Mouse (Mus musculus) 416B (cell line): Measurements from ENCODE around the gene Unc13a.
A peak's percentile ranks its signal among the peaks of the same experiment; 100 is the strongest.
"Not testable (repeated sequence)": the region's sequence is repeated elsewhere in the genome, so short reads cannot be mapped to it uniquely, and the experiment has no call there.

Experiments used
- DNase-seq: peaks from one replicate; pipeline ENCODE4 v3.0.0; 2011; ENCODE audit warnings: low read depth

Gene Unc13a

GRCm38 (mm10) chr8:71671549-71671965, at the start of gene Unc13a:
Gene Unc13a (minus strand): TSS chr8:71671757.
- DNase-seq, result peak; percentile 89

GRCm38 (mm10) chr8:71719928-71720457, 48.4 kb upstream of the Unc13a start:
- no peak for DNase-seq

- DNase-seq, result no peak
Measured at GRCm38 (mm10) chr8:71719218-71719617, 47.7 kb upstream of the Unc13a start.

GRCm38 (mm10) chr8:71718252-71718651, 46.7 kb upstream of the Unc13a start:
- DNase-seq, result no peak

- no peak for DNase-seq
Measured at GRCm38 (mm10) chr8:71717096-71717495, 45.5 kb upstream of the Unc13a start.

GRCm38 (mm10) chr8:71716561-71717053, 45.0 kb upstream of the Unc13a start:
- DNase-seq, result no peak

- no peak for DNase-seq
Measured at GRCm38 (mm10) chr8:71715531-71715930, 44.0 kb upstream of the Unc13a start.

- no peak for DNase-seq
Measured at GRCm38 (mm10) chr8:71711574-71711973, 40.0 kb upstream of the Unc13a start.

GRCm38 (mm10) chr8:71709800-71710446, 38.4 kb upstream of the Unc13a start:
- DNase-seq, result peak; percentile 75

- no peak for DNase-seq
Measured at GRCm38 (mm10) chr8:71709134-71709799, 37.7 kb upstream of the Unc13a start.

- DNase-seq, result peak; percentile 76
Measured at GRCm38 (mm10) chr8:71707874-71708273, 36.3 kb upstream of the Unc13a start.

- DNase-seq, result not testable (repeated sequence)
Measured at GRCm38 (mm10) chr8:71703400-71703799, 31.8 kb upstream of the Unc13a start.

GRCm38 (mm10) chr8:71702923-71703322, 31.4 kb upstream of the Unc13a start:
- DNase-seq, result no peak

- no peak for DNase-seq
Measured at GRCm38 (mm10) chr8:71702087-71702432, 30.5 kb upstream of the Unc13a start.

- no peak for DNase-seq
Measured at GRCm38 (mm10) chr8:71701414-71702086, 30.0 kb upstream of the Unc13a start, which contains the start of gene B3gnt3. Gene B3gnt3 (minus strand): TSS chr8:71701789.

GRCm38 (mm10) chr8:71700493-71701269, 29.1 kb upstream of the Unc13a start:
- no peak for DNase-seq

GRCm38 (mm10) chr8:71695456-71695855, 23.9 kb upstream of the Unc13a start:
- DNase-seq, result not testable (repeated sequence)

- no peak for DNase-seq
Measured at GRCm38 (mm10) chr8:71693166-71694041, 21.8 kb upstream of the Unc13a start.

GRCm38 (mm10) chr8:71692509-71692908, 21.0 kb upstream of the Unc13a start:
- DNase-seq, result no peak

GRCm38 (mm10) chr8:71689028-71689427, 17.5 kb upstream of the Unc13a start, which contains the start of gene Insl3:
Gene Insl3 (plus strand): TSS chr8:71689214.
- DNase-seq, result no peak

- DNase-seq, result no peak
Measured at GRCm38 (mm10) chr8:71687616-71688015, 16.1 kb upstream of the Unc13a start.
